Mouse (Mus musculus): ENCODE data around the gene Cep41.

DNA sequence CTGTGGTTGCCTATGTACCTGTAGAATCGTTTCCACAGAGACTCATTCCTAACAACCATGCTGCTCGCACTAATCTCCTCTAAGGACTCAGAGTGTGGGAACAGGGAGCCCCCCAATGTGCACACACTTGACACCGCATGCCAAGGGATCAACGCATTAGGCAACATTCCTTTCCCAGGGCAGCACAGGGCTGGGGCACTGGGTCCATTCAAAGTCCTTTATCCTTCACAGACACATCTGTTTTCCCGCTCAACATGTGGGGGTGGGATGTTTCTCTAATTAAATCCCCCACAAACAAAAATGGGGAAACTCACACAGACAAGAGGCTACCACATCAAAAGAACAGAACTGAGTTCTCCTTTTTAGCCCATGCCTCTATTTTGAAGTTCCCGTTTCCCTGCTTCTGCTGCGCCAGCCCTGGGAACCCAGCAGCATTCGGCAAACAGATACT is 77.0 kb downstream of the Cep41 start:
- TF ChIP-seq CTCF (IDR thresholded peaks at IDR 0.05; ENCODE audit: extremely low read depth, insufficient read depth, insufficient read length, insufficient replicate concordance) (no peak), POLR2A (IDR thresholded peaks at IDR 0.05; ENCODE audit: low read depth, low read length) (no peak)
